Mouse (Mus musculus) cerebellum, postnatal 10 days (tissue): Measurements from ENCODE around the gene Myh10.

ENCODE experiments used
- DNase-seq, 2 experiments: peaks; one replicate each; pipeline ENCODE4 v3.0.0; 2021; ENCODE audit warnings: mixed read lengths in 2 of 2

Gene Myh10

GRCm38 (mm10) chr11:68691321-68692009 lies at the start of gene Myh10:
Gene Myh10, plus strand, starts transcription at chr11:68691559.
- peak; percentile 99 to 100 for DNase-seq

GRCm38 (mm10) chr11:68644781-68645180 lies 46.6 kb upstream of the Myh10 start:
- DNase-seq = no peak

- no peak for DNase-seq
These were observed 43.6 kb upstream of the Myh10 start for GRCm38 (mm10) chr11:68647808-68648207.

GRCm38 (mm10) chr11:68648385-68649148 lies 42.8 kb upstream of the Myh10 start:
- DNase-seq = no peak

GRCm38 (mm10) chr11:68651518-68651917 lies 39.8 kb upstream of the Myh10 start:
- peak in 1 of 2 experiments; percentile 16 for DNase-seq

- DNase-seq = no peak
These were observed 35.8 kb upstream of the Myh10 start for GRCm38 (mm10) chr11:68655524-68655923.

- no peak for DNase-seq
These were observed 34.3 kb upstream of the Myh10 start for GRCm38 (mm10) chr11:68656887-68657685.

GRCm38 (mm10) chr11:68657811-68658210 lies 33.5 kb upstream of the Myh10 start:
- DNase-seq = peak; percentile 58 to 66

GRCm38 (mm10) chr11:68665331-68665730 lies 26.0 kb upstream of the Myh10 start:
- DNase-seq = no peak

GRCm38 (mm10) chr11:68666210-68666609 lies 25.1 kb upstream of the Myh10 start:
- DNase-seq = no peak

- no peak for DNase-seq
These were observed 18.9 kb upstream of the Myh10 start for GRCm38 (mm10) chr11:68672270-68672970.

GRCm38 (mm10) chr11:68674071-68674470 lies 17.3 kb upstream of the Myh10 start:
- no peak for DNase-seq

- DNase-seq = no peak
These were observed 16.7 kb upstream of the Myh10 start for GRCm38 (mm10) chr11:68674643-68675042.

GRCm38 (mm10) chr11:68675274-68675673 lies 16.1 kb upstream of the Myh10 start:
- no peak for DNase-seq

- no peak for DNase-seq
These were observed 10.0 kb upstream of the Myh10 start for GRCm38 (mm10) chr11:68681254-68681839.

- no peak for DNase-seq
These were observed 9.1 kb upstream of the Myh10 start for GRCm38 (mm10) chr11:68682136-68682806.

- no peak for DNase-seq
These were observed 5.4 kb upstream of the Myh10 start for GRCm38 (mm10) chr11:68686001-68686400.

GRCm38 (mm10) chr11:68689304-68689703 lies 2.1 kb upstream of the Myh10 start:
- no peak for DNase-seq

- DNase-seq = peak; percentile 32 to 38
These were observed 894 bp upstream of the Myh10 start for GRCm38 (mm10) chr11:68690465-68690864.

- no peak for DNase-seq
These were observed 792 bp downstream of the Myh10 start for GRCm38 (mm10) chr11:68692010-68692692.
